Mouse (Mus musculus) liver, embryonic 14.5 days (tissue): ENCODE results near the gene Brsk1.

Experiments
- CTCF ChIP-seq: IDR thresholded peaks from 2 replicates; pipeline ENCODE4 v1.5.1; 2016; ENCODE audit warnings: antibody characterized with exemption, low read depth, control low read depth
- EP300 ChIP-seq: IDR thresholded peaks from 2 replicates; pipeline ENCODE4 v1.6.1; 2016; ENCODE audit warnings: antibody characterized with exemption, low read depth

GRCm38 (mm10) chr7:4740309-4740727 is 49.9 kb downstream of the Brsk1 start:
- TF ChIP-seq CTCF (no peak), EP300 (no peak)
